Mouse (Mus musculus) heart, postnatal 4 days (tissue): ENCODE results near the gene Rap1gap2. TPM values are rescaled to one million over a fixed set of nuclear protein-coding genes. Genes with fewer than 3 reads are reported as not detected.

Experiments
- DNase-seq: peaks from one replicate; pipeline ENCODE4 v3.0.0; 2021
- total RNA-seq, 2 experiments: library from RNA; stranded (reverse); gene quantifications; 2 replicates each; pipeline ENCODE4 v1.2.3; 2021

Gene Rap1gap2
- total RNA-seq, 2 experiments from 2014 or later: 47.8 to 53.8 TPM

GRCm38 (mm10) chr11:74457194-74457593, 153.5 kb downstream of the Rap1gap2 start:
- no peak for DNase-seq

DNA sequence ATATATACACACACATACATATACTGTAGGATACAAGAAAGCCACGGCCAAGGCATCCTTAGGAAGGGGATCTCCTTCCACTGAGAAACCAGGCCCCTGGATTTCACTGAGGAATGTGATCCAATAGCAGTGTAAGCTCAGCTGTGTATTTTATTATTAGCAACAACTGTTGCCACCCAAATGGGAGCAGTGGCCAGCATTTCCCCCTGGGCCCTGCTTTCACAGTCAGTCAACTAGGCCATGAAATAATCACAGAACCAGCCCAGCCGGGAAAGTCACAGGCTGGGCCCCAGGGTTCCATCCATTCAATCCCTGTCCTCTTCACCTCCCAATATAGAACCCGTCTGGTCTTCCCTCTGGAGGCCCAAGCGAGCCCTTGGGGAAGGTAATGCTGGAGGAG, 162.2 kb downstream of the Rap1gap2 start:
- peak; percentile 50 for DNase-seq

GRCm38 (mm10) chr11:74447991-74448403, 162.7 kb downstream of the Rap1gap2 start:
- no peak for DNase-seq

DNA sequence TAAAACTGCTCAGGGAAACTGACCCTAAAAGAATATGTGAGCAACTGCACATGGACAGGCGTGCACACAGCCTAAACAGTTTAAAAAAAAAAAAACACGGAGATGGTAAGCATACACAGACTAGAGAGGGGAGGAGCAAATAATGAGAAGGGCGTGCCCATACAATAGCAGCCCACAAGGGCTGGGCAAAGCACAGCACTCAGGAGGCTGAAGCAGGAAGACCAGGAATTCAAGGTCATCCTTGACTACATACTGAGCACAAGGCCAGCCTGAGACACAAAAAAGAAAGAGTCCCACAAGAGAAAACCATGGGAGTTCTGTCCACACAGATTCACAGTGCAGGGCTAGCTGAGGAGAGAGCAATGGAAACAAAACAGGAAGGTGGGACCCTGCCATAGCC, 165.1 kb downstream of the Rap1gap2 start:
- DNase-seq: no peak

- DNase-seq: no peak
Measured at GRCm38 (mm10) chr11:74443924-74444256, 166.8 kb downstream of the Rap1gap2 start.

- DNase-seq: no peak
Measured at GRCm38 (mm10) chr11:74443147-74443923, 167.4 kb downstream of the Rap1gap2 start.

GRCm38 (mm10) chr11:74442396-74442795, 168.3 kb downstream of the Rap1gap2 start:
- DNase-seq: no peak

GRCm38 (mm10) chr11:74440112-74440511, 170.6 kb downstream of the Rap1gap2 start:
- no peak for DNase-seq

DNA sequence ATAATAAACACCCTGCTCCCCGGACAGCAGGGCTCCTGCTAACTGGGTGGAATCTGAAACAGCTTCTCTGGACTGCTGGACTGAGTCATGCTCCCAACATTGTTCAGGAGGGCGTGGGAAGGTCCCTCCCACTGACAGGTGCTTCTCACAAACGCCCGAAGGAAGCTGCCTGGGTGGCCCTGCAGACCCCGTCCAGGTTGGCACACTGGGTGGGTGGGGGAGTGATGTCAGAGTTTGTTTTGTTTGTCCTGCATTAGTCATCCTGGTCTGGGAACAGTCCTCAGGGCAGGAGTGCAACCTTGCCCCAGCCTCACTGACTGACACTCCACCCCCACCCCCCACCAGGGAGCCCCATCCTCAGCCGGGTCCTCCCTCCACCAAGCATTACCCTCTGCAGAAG, 171.5 kb downstream of the Rap1gap2 start:
- DNase-seq: no peak

- DNase-seq: peak; percentile 68
Measured at GRCm38 (mm10) chr11:74438249-74438648, 172.5 kb downstream of the Rap1gap2 start.

DNA sequence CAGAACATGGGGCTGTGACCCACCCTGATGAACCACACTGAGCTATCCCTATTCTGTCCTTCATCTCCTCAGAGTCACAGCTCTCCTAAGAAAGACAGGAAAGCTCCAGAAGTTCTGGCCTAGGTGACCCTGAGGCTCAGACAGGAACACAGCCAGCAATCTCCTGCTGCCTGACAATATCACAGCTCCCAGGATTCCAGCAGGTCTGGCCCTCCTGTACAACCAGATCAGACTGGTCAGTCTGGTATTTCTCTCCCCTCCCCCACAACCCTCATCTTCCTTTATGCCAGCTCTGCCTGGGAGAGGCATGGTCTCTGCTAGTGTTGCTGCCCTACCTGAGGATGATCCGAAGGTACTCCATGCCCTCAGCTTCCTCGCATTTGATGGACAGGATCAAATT, 175.3 kb downstream of the Rap1gap2 start:
- no peak for DNase-seq

- DNase-seq: peak; percentile 53
Measured at GRCm38 (mm10) chr11:74433000-74433399, 177.7 kb downstream of the Rap1gap2 start.

GRCm38 (mm10) chr11:74429798-74430529, 180.8 kb downstream of the Rap1gap2 start:
- no peak for DNase-seq

DNA sequence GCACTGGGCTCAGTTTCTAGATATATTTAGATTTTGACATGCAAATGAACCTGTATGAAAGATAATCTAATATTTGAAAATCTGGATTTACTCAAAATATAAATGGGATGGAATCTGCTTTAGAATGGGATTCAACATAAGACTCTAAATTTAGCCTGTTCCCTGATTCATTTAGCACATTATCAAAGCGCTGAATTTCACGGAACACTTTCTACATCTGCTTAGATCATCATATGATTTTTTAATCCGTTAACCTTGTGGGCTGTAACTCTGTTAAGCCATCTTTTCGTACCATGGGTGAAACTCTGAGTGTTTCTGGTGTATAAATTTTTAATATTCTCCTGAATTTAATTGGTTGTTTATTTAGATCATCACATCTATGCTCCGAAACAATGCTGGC, 184.4 kb downstream of the Rap1gap2 start:
- DNase-seq: no peak

- DNase-seq: no peak
Measured at GRCm38 (mm10) chr11:74422019-74422418, 188.7 kb downstream of the Rap1gap2 start.

DNA sequence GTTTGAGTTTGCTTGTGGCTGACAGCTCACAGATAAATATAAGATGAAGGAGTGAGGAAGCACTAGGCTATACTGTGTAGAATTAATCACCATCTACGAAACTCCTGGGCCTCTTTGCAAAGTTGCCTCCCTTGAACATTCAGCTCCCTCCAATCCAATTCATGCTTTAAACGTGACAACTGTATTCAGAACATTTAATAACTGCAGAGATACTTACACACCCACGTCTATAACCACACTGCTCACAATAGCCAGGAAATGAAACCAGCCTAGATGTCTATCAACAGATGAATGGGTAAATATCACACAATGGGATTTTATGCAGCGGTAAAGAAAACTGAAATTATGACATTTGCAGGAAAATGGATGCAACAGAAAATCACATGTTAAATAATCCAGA, 189.6 kb downstream of the Rap1gap2 start:
- no peak for DNase-seq

GRCm38 (mm10) chr11:74419601-74420000, 191.1 kb downstream of the Rap1gap2 start:
- DNase-seq: no peak

- DNase-seq: no peak
Measured at GRCm38 (mm10) chr11:74415736-74416135, 195.0 kb downstream of the Rap1gap2 start.

- DNase-seq: no peak
Measured at GRCm38 (mm10) chr11:74414112-74414511, 196.6 kb downstream of the Rap1gap2 start.

- no peak for DNase-seq
Measured at GRCm38 (mm10) chr11:74413449-74413972, 197.2 kb downstream of the Rap1gap2 start.

DNA sequence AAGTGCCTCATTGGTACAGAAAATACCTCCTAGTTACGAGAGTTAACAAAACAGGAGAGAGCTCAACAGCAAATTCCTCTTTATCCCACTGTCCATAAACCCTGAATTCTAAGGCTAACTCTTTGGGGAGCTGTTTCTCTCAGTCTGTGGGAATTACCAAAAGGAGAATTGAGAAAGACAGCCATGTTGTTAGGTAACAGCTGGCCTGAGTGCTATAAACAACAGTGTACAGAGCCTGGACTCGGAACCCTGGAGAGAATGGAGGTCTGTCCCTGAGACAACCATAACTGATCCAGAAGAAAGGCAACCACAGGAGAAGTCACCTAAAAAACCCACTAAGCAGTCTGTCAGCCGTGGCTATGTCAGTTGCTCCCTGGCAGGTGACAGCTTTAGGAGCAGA, 198.3 kb downstream of the Rap1gap2 start:
- DNase-seq: no peak

DNA sequence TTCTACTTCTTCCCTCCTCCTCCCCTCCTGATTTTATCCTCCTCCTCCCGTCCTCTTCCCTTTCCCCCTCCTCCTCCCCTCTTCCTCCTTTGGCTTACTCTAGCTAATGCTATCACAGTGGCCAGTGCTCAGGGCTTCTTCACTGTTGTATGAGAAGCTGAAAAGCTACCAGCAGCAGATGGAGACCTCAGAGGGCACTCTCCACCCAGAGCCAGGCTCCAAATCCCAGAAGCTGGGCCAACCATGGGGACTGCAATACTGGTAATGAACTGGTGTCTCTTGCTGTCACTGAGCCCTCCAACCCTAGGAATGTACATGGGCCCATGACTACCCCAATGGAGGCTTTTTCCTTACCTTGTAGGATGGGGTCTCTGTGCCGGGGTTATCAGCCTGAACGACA, 198.8 kb downstream of the Rap1gap2 start:
- no peak for DNase-seq

- DNase-seq: peak; percentile 83
Measured at GRCm38 (mm10) chr11:74409757-74410174, 200.9 kb downstream of the Rap1gap2 start.

GRCm38 (mm10) chr11:74409447-74409754, 201.3 kb downstream of the Rap1gap2 start:
- DNase-seq: no peak
